Mouse (Mus musculus): ENCODE results near the gene Myl4.

DNA sequence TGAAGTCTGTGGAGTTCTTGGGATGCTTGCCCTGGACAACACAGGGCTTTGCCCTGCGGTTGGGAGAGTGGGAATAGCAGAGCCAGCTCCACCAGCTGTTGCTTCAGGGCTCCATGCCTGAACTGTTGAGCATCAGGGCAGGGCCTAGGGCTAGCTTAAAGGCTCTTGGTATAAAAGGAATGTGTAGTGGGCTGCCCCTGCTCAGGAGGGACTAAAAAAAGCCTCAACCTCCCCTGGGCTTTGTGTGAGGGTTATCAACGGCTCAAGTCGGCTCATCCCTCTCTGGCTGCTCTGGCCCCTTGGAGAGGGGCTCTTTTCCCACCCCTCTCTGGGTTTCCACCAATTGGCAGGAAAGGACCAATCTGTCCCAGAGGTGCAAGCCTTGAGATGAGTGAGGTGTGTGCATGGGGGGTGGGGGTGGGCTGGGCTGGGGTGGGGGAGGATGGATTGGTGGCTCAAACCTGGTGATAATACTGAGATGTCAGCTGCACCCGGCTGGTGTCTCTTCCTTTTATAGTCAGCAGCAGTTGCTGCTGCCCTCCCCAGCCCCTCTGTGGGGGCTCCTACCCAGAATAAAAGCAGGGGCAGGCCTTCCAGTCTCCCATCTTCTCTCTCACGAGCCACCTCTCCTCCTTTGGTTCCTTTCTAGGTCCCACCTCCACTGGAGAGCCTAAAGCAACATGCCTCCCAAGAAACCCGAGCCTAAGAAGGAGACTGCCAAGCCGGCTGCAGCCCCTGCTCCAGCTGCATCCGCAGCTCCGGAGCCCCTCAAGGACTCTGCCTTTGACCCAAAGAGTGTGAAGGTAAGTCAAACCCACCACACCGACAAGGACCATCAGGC, 26.5 kb downstream of the Myl4 start:
- TF ChIP-seq CTCF (conservative IDR thresholded peaks at IDR 0.05; ENCODE audit: low read length) (no peak), POU5F1 (IDR thresholded peaks at IDR 0.05; ENCODE audit: borderline replicate concordance, low read length) (no peak)
